Mouse (Mus musculus) heart, embryonic 14.5 days (tissue): ENCODE measurements around the gene Akap9. TPM values are rescaled to one million over a fixed set of nuclear protein-coding genes. Genes with fewer than 3 reads are reported as not detected.
"Not testable (repeated sequence)": the region's sequence is repeated elsewhere in the genome, so short reads cannot be mapped to it uniquely, and the experiment has no call there.

Source experiments
- ATAC-seq: fragments of 200-750 bp; cut with Nextera tagmentation; 2 replicates; pipeline ENCODE4 v1.8.0; 2017; ENCODE audit warnings: low read depth, moderate TSS enrichment; ENCODE audit not compliant: insufficient number of reproducible peaks, insufficient read depth, low FRiP score
- H3K27ac ChIP-seq, 2 experiments: fragments of 200-500 bp in 1 of 2; fragments of 300-500 bp in 1 of 2; sonication (generic) in 1 of 2; replicated peaks in 1 of 2; 2 replicates each; pipeline ENCODE4 v1.5.1; 2012 to 2014; ENCODE audit warnings: low read depth in 2 of 2, low read length in 2 of 2, control low read depth in 1 of 2, mild to moderate bottlenecking in 1 of 2, mixed read lengths in 1 of 2; ENCODE audit not compliant: control insufficient read depth in 1 of 2, insufficient read depth in 1 of 2
- H3K27me3 ChIP-seq: fragments of 300-500 bp; sonication (generic); 2 replicates; pipeline ENCODE4 v1.6.1; 2014; ENCODE audit warnings: mild to moderate bottlenecking, low read length, control low read depth; ENCODE audit not compliant: control insufficient read depth, insufficient read depth
- H3K36me3 ChIP-seq: fragments of 300-500 bp; sonication (generic); 2 replicates; pipeline ENCODE4 v1.6.1; 2014; ENCODE audit warnings: mild to moderate bottlenecking, control low read depth, low read length, mixed read lengths; ENCODE audit not compliant: control insufficient read depth, insufficient read depth
- H3K4me1 ChIP-seq, 2 experiments: fragments of 200-500 bp in 1 of 2; fragments of 300-500 bp in 1 of 2; sonication (generic) in 1 of 2; 2 replicates each; pipeline ENCODE4 v1.6.1; 2012 to 2014; ENCODE audit warnings: low read length in 2 of 2, control low read depth in 1 of 2, mixed read lengths in 1 of 2; ENCODE audit not compliant: control insufficient read depth in 2 of 2, insufficient read depth in 2 of 2
- H3K4me2 ChIP-seq: fragments of 300-500 bp; sonication (generic); 2 replicates; pipeline ENCODE4 v1.6.1; 2014; ENCODE audit warnings: mild to moderate bottlenecking, low read length
- H3K4me3 ChIP-seq, 2 experiments: fragments of 200-500 bp in 1 of 2; fragments of 300-500 bp in 1 of 2; sonication (generic) in 1 of 2; 2 replicates each; pipeline ENCODE4 v1.5.1; 2012 to 2014; ENCODE audit warnings: low read length in 2 of 2, mild to moderate bottlenecking in 2 of 2, control low read depth in 1 of 2, low read depth in 1 of 2, moderate library complexity in 1 of 2; ENCODE audit not compliant: control insufficient read depth in 1 of 2, insufficient read depth in 1 of 2
- H3K9ac ChIP-seq: fragments of 300-500 bp; sonication (generic); 2 replicates; pipeline ENCODE4 v1.6.1; 2014; ENCODE audit warnings: mild to moderate bottlenecking, low read length
- H3K9me3 ChIP-seq: fragments of 300-500 bp; sonication (generic); 2 replicates; pipeline ENCODE4 v1.6.1; 2016; ENCODE audit warnings: low read length, control low read depth; ENCODE audit not compliant: control insufficient read depth
- WGBS: fragments of 180-500 bp; shearing (Covaris S2); extraction: QIAGEN DNeasy Blood & Tissue Kit; methylation state at CpG from one replicate; pipeline ENCODE4 v1.1.7; 2014; 5-methylcytosine and 5-hydroxymethylcytosine counted together
- polyA plus RNA-seq: library from polyadenylated mRNA; unstranded; fragments of >200 nt; fragmentation: Nextera tagmentation; extraction: Ambion mirVana; gene quantifications from 2 replicates; pipeline ENCODE4 v1.2.1, GENCODE M21; 2014

Akap9 gene
- polyA plus RNA-seq, 1 experiment from 2014 or later: 104 TPM

- Histone ChIP-seq H3K9ac (peak within 1 kb of the TSS; percentile 88), H3K4me2 (peak within 1 kb of the TSS; percentile 85), H3K27ac (peak within 1 kb of the TSS; percentile 92 to 94), H3K27me3 (no peaks in the 10 kb centered on the region), H3K9me3 (no peaks in the 10 kb centered on the region), H3K36me3 (peaks cover 32% of the 10 kb centered on the region), H3K4me3 (peak within 1 kb of the TSS; percentile 58 to 95), H3K4me1 (peaks cover 0 to 8% of the 10 kb centered on the region in 2 experiments; a peak in 1 of 4 replicates)
- under 1% methylated on average over 53 of the region's 59 CpGs for WGBS
- peak; percentile 97 for ATAC-seq
Measured at GRCm38 (mm10) chr5:4104341-4105040, 176.6 kb downstream of the Akap9 start, which contains the start of gene Cyp51. Gene Cyp51 (minus strand): TSS chr5:4104746.

- no peak for ATAC-seq
- 89% methylated on average over 2 of the region's 2 CpGs for WGBS
Measured at GRCm38 (mm10) chr5:4105651-4106186, 177.9 kb downstream of the Akap9 start.

GRCm38 (mm10) chr5:4107056-4107455, 179.2 kb downstream of the Akap9 start:
- not testable (repeated sequence) for ATAC-seq, H3K4me1 ChIP-seq, H3K27me3 ChIP-seq, H3K9ac ChIP-seq, H3K27ac ChIP-seq, H3K4me3 ChIP-seq, H3K4me2 ChIP-seq, H3K36me3 ChIP-seq, H3K9me3 ChIP-seq
- 59% methylated on average over 7 of the region's 7 CpGs for WGBS

More at GRCm38 (mm10) chr5:4105651-4106186, 177.9 kb downstream of the Akap9 start:
- no peaks in the 10 kb centered on the region for H3K9me3 ChIP-seq
- no peak overlapping the region for H3K4me2 ChIP-seq
- no peak overlapping the region for H3K27ac ChIP-seq
- H3K4me1 ChIP-seq: peaks cover 0 to 8% of the 10 kb centered on the region in 2 experiments; a peak in 1 of 4 replicates
- H3K36me3 ChIP-seq: peaks cover 20% of the 10 kb centered on the region
- H3K4me3 ChIP-seq: no peak overlapping the region
- H3K27me3 ChIP-seq: no peaks in the 10 kb centered on the region
- H3K9ac ChIP-seq: no peak overlapping the region

- 87% methylated on average over 5 of the region's 5 CpGs for WGBS
- no peak overlapping the region for H3K27ac ChIP-seq
- no peak overlapping the region for H3K4me2 ChIP-seq
- H3K27me3 ChIP-seq: no peaks in the 10 kb centered on the region
- no peak overlapping the region for H3K4me3 ChIP-seq
- no peak for ATAC-seq
- no peaks in the 10 kb centered on the region for H3K4me1 ChIP-seq
- H3K36me3 ChIP-seq: no peaks in the 10 kb centered on the region
- no peak overlapping the region for H3K9ac ChIP-seq
- no peaks in the 10 kb centered on the region for H3K9me3 ChIP-seq
Measured at GRCm38 (mm10) chr5:4112570-4113098, 184.8 kb downstream of the Akap9 start.

Other genes starting within 250 kb of the Akap9 start
- 8.0 and 8.9 TPM in 2 replicates for gene Ankib1, start 125.1 kb upstream of the Akap9 start, polyA plus RNA-seq
- 38.4 and 41.4 TPM in 2 replicates for gene Krit1, start 124.9 kb upstream of the Akap9 start, polyA plus RNA-seq
- gene Lrrd1, start 82.9 kb upstream of the Akap9 start, polyA plus RNA-seq: 0.30 and 0.32 TPM in 2 replicates
- gene Mterf1a, start 34.1 kb upstream of the Akap9 start, polyA plus RNA-seq: 4.8 and 5.0 TPM in 2 replicates
- 30.6 and 35.2 TPM in 2 replicates for gene Cyp51, start 176.7 kb downstream of the Akap9 start, polyA plus RNA-seq